Mouse (Mus musculus): Measurements from ENCODE around the gene Cabin1. TPM values are rescaled to one million over a fixed set of nuclear protein-coding genes. Genes with fewer than 3 reads are reported as not detected.

Cabin1 gene
- polyA plus RNA-seq, 1 experiment from 2014 or later, result 50.0 TPM

DNA sequence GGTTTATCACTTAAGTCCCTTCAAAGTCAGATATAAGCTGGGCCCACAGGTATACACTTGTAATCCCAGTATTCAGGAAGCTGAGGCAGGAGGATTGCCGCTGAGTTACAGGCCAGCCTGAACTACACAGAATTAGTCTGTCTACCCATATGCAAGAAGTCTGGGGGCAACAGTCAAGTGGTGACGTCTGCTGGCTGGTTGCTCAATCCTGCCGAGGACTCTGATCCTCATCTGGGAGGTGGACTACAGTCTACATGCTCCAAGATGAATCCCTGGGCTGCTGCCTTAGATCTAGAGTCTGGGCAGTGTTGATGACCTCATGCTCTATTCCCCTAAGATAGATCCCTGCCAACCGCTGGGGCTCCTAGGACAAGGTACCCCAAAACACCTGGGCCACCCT is 110.1 kb downstream of the Cabin1 start:
- ATAC-seq (ENCODE audit: insufficient read depth) (no peak), DNase-seq (no peak)
- peaks cover 91% of the 10 kb centered on the region for H3K36me3 ChIP-seq (ENCODE audit: insufficient read depth)

DNA sequence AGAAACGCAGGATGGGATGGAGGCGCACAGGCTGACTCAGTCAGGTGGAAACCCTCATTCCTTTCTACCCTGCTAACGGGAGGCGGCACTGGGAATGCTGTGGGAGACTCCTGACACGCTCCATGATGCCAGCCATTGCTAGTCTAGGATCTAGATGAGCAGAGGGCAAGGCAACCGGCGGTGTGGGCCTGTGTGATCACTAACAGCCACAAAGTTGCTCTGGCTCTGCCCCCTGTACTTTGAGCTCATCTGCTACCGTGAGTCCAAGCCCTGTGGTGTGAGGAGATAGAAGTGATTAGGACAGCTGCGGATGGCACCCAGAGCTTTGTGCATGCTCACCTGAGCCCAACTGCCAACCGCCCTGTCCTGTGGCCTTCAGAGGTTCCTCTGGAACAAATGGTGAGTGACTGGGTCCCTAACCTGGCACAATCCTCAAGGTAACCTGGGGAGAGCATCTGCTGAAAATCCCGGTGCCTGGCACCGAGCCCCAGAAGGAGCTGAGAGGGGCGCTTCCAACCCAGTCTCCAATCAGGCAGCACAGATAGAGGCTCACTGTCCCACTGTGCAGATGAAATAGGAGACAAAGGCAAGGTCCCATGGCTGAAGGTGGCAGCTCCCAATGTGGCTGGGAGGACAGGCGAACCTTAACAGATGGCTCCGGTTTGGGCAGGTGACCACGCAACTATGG is 112.6 kb downstream of the Cabin1 start:
- Histone ChIP-seq H3K27me3 (ENCODE audit: insufficient read depth, low read length) (no peaks in the 10 kb centered on the region), H3K4me1 (ENCODE audit: insufficient read depth) (no peaks in the 10 kb centered on the region), H3K4me2 (no peak overlapping the region), H3K9ac (no peak overlapping the region), H3K4me3 (ENCODE audit: low read depth, low read length) (no peak overlapping the region), H3K36me3 (ENCODE audit: insufficient read depth) (peaks cover 91% of the 10 kb centered on the region), H3K9me3 (ENCODE audit: low read depth, low read length) (no peaks in the 10 kb centered on the region), H3K27ac (ENCODE audit: low read depth) (no peak overlapping the region)
- no peak for ATAC-seq (ENCODE audit: insufficient read depth)
- no peak for DNase-seq
- no peak for TF ChIP-seq CTCF (IDR thresholded peaks at IDR 0.05; ENCODE audit: low read depth)
- 94% methylated on average over 16 of the region's 16 CpGs for WGBS

More for the DNA sequence above, 110.1 kb downstream of the Cabin1 start:
- no peak for TF ChIP-seq CTCF (IDR thresholded peaks at IDR 0.05; ENCODE audit: low read depth)
- WGBS, result 91% methylated on average over 4 of the region's 4 CpGs
- Histone ChIP-seq H3K27ac (ENCODE audit: low read depth) (no peak overlapping the region), H3K4me1 (ENCODE audit: insufficient read depth) (no peaks in the 10 kb centered on the region), H3K9ac (no peak overlapping the region), H3K9me3 (ENCODE audit: low read depth, low read length) (no peaks in the 10 kb centered on the region), H3K4me3 (ENCODE audit: low read depth, low read length) (no peak overlapping the region), H3K27me3 (ENCODE audit: insufficient read depth, low read length) (no peaks in the 10 kb centered on the region), H3K4me2 (no peak overlapping the region)

DNA sequence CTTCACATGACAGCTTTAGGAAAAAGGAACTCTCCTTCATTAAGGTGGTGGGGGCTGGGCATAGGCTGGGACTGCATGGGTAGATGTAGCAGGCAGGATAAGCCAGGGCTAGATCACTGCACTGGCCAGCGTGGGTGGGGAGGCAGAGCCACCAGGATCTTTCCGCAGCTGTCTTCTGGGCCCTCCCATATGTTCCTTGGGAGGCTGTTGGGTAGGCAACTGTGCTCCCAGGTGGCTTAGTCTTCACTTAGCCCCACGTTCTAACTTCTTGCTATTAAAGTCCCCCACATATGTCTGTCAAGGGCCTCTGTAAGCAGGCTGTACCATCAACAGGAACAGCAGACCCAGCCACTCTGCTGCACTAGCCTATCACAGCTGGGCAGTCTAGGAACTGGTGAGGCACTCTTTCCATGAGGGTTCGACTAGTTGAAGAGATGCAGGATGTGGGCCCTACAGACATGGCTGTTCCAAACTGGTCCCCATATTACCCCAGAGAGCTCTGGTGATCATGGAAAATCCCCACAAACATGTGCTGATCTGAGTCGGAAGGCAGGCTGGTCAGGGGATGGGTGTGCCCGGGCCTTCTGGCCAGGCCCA is 113.7 kb downstream of the Cabin1 start:
- DNase-seq (no peak), ATAC-seq (ENCODE audit: insufficient read depth) (no peak)
- Histone ChIP-seq H3K4me2 (no peak overlapping the region), H3K4me3 (ENCODE audit: low read depth, low read length) (no peak overlapping the region), H3K9me3 (ENCODE audit: low read depth, low read length) (no peaks in the 10 kb centered on the region), H3K36me3 (ENCODE audit: insufficient read depth) (peaks cover 86% of the 10 kb centered on the region), H3K4me1 (ENCODE audit: insufficient read depth) (no peaks in the 10 kb centered on the region), H3K27ac (ENCODE audit: low read depth) (no peak overlapping the region), H3K9ac (no peak overlapping the region), H3K27me3 (ENCODE audit: insufficient read depth, low read length) (no peaks in the 10 kb centered on the region)
- no peak for TF ChIP-seq CTCF (IDR thresholded peaks at IDR 0.05; ENCODE audit: low read depth)
- 87% methylated on average over 6 of the region's 6 CpGs for WGBS

GRCm38 (mm10) chr10:75649406-75649995 is 114.6 kb downstream of the Cabin1 start:
- DNase-seq (no peak), ATAC-seq (ENCODE audit: insufficient read depth) (no peak)
- no peak overlapping the region for H3K4me3 ChIP-seq (ENCODE audit: low read depth, low read length)

DNA sequence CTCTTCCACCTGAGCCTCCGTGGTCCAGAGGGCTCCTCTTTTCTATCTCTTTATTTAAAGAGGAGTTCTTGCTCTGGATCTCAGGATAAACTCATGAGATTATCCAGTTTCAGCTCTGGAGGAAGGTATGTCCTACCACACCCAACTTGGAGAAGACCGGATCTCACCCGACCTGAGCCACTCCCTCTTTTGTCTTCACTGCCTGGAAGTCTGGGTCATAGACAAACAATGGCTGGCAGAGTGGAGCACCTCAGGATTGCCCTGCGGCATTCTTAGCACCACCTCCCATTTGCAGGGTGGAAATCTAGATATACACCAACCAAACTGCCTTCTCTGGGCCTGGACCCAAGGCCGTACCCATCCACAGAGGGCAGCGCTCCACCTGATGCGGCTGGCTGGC is 115.1 kb downstream of the Cabin1 start:
- no peak overlapping the region for H3K4me3 ChIP-seq (ENCODE audit: low read depth, low read length)
- H3K4me2 ChIP-seq, result no peak overlapping the region
- H3K9ac ChIP-seq, result no peak overlapping the region
- no peak for TF ChIP-seq CTCF (IDR thresholded peaks at IDR 0.05; ENCODE audit: low read depth)
- ATAC-seq (ENCODE audit: insufficient read depth), result no peak
- H3K4me1 ChIP-seq (ENCODE audit: insufficient read depth), result no peaks in the 10 kb centered on the region
- H3K36me3 ChIP-seq (ENCODE audit: insufficient read depth), result peaks cover 74% of the 10 kb centered on the region
- H3K27ac ChIP-seq (ENCODE audit: low read depth), result no peak overlapping the region
- no peaks in the 10 kb centered on the region for H3K9me3 ChIP-seq (ENCODE audit: low read depth, low read length)
- no peaks in the 10 kb centered on the region for H3K27me3 ChIP-seq (ENCODE audit: insufficient read depth, low read length)
- DNase-seq, result no peak
- whole genome bisulfite sequencing, result 79% methylated on average over 7 of the region's 7 CpGs

More at GRCm38 (mm10) chr10:75649406-75649995, 114.6 kb downstream of the Cabin1 start:
- no peak for TF ChIP-seq CTCF (IDR thresholded peaks at IDR 0.05; ENCODE audit: low read depth)
- no peak overlapping the region for H3K27ac ChIP-seq (ENCODE audit: low read depth)
- H3K36me3 ChIP-seq (ENCODE audit: insufficient read depth), result peaks cover 78% of the 10 kb centered on the region
- H3K9me3 ChIP-seq (ENCODE audit: low read depth, low read length), result no peaks in the 10 kb centered on the region
- 91% methylated on average over 4 of the region's 4 CpGs for WGBS
- no peaks in the 10 kb centered on the region for H3K4me1 ChIP-seq (ENCODE audit: insufficient read depth)
- no peak overlapping the region for H3K9ac ChIP-seq
- H3K27me3 ChIP-seq (ENCODE audit: insufficient read depth, low read length), result no peaks in the 10 kb centered on the region
- H3K4me2 ChIP-seq, result no peak overlapping the region

GRCm38 (mm10) chr10:75648091-75648490 is 116.0 kb downstream of the Cabin1 start:
- DNase-seq, result no peak
- H3K9me3 ChIP-seq (ENCODE audit: low read depth, low read length), result no peaks in the 10 kb centered on the region
- 82% methylated on average over 6 of the region's 6 CpGs for WGBS
- no peaks in the 10 kb centered on the region for H3K27me3 ChIP-seq (ENCODE audit: insufficient read depth, low read length)
- H3K4me1 ChIP-seq (ENCODE audit: insufficient read depth), result no peaks in the 10 kb centered on the region
- peaks cover 66% of the 10 kb centered on the region for H3K36me3 ChIP-seq (ENCODE audit: insufficient read depth)
- no peak overlapping the region for H3K4me2 ChIP-seq
- no peak for TF ChIP-seq CTCF (IDR thresholded peaks at IDR 0.05; ENCODE audit: low read depth)
- no peak overlapping the region for H3K9ac ChIP-seq
- H3K4me3 ChIP-seq (ENCODE audit: low read depth, low read length), result no peak overlapping the region
- H3K27ac ChIP-seq (ENCODE audit: low read depth), result no peak overlapping the region
- no peak for ATAC-seq (ENCODE audit: insufficient read depth)

DNA sequence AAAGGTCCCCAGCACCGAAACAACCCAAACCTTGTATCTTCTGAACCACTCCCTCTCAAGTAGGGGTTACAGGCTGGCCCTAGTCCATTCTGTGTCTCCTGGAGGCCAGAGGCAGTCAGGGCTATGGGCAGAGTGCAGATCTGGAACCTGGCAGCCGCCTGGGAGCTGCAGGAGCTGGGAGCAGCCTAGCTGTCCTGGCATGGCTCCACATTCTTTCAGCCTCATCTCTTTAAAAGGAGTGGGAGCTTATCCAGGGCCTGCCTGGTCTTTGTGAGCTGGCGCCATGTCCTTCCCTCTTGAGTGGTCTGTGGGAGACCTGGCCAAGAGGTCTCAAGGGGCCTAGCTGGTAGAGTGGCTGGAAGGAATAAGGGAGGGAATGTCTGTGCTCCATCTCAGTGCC is 116.8 kb downstream of the Cabin1 start:
- Histone ChIP-seq H3K4me1 (ENCODE audit: insufficient read depth) (no peaks in the 10 kb centered on the region), H3K4me3 (ENCODE audit: low read depth, low read length) (no peak overlapping the region), H3K9me3 (ENCODE audit: low read depth, low read length) (no peaks in the 10 kb centered on the region), H3K9ac (no peak overlapping the region), H3K36me3 (ENCODE audit: insufficient read depth) (peaks cover 59% of the 10 kb centered on the region), H3K27me3 (ENCODE audit: insufficient read depth, low read length) (no peaks in the 10 kb centered on the region), H3K27ac (ENCODE audit: low read depth) (peak overlapping the region; percentile 10; the same call in 1 of the 2 replicates), H3K4me2 (no peak overlapping the region)
- DNase-seq, result peak; percentile 64
- ATAC-seq (ENCODE audit: insufficient read depth), result peak; percentile 19; the same call in 1 of the 2 replicates
- WGBS, result 75% methylated on average over 3 of the region's 3 CpGs
- TF ChIP-seq CTCF (IDR thresholded peaks at IDR 0.05; ENCODE audit: low read depth), result no peak
